Mouse (Mus musculus) intestine, embryonic 16.5 days (tissue): Measurements from ENCODE around the gene Vkorc1l1. TPM values are rescaled to one million over a fixed set of nuclear protein-coding genes. Genes with fewer than 3 reads are reported as not detected.
"Not testable (repeated sequence)": the region's sequence is repeated elsewhere in the genome, so short reads cannot be mapped to it uniquely, and the experiment has no call there.

Experiments
- ATAC-seq: fragments of 200-750 bp; cut with Nextera tagmentation; 2 replicates; pipeline ENCODE4 v1.8.0; 2017; ENCODE audit warnings: moderate TSS enrichment, moderate library complexity
- H3K27ac ChIP-seq: fragments of 300-500 bp; sonication (generic); 2 replicates; pipeline ENCODE4 v1.5.1; 2014; ENCODE audit warnings: mild to moderate bottlenecking, low read length
- H3K27me3 ChIP-seq: fragments of 300-500 bp; sonication (generic); replicated peaks from 2 replicates; pipeline ENCODE4 v1.6.1; 2014; ENCODE audit warnings: low read length, control low read depth, mixed read lengths; ENCODE audit not compliant: control insufficient read depth, insufficient read depth
- H3K36me3 ChIP-seq: fragments of 300-500 bp; sonication (generic); 2 replicates; pipeline ENCODE4 v1.6.1; 2014; ENCODE audit warnings: low read length, control low read depth; ENCODE audit not compliant: control insufficient read depth, insufficient read depth
- H3K4me1 ChIP-seq: fragments of 300-500 bp; sonication (generic); 2 replicates; pipeline ENCODE4 v1.6.1; 2014; ENCODE audit warnings: low read length, control low read depth, mixed read lengths; ENCODE audit not compliant: control insufficient read depth, insufficient read depth
- H3K4me2 ChIP-seq: fragments of 300-500 bp; sonication (generic); 2 replicates; pipeline ENCODE4 v1.6.1; 2014; ENCODE audit warnings: low read depth, low read length, control low read depth
- H3K4me3 ChIP-seq: fragments of 300-500 bp; sonication (generic); 2 replicates; pipeline ENCODE4 v1.5.1; 2014; ENCODE audit warnings: mild to moderate bottlenecking, low read length
- H3K9ac ChIP-seq: fragments of 300-500 bp; sonication (generic); 2 replicates; pipeline ENCODE4 v1.6.1; 2014; ENCODE audit warnings: low read depth, low read length
- H3K9me3 ChIP-seq: fragments of 300-500 bp; sonication (generic); 2 replicates; pipeline ENCODE4 v1.6.1; 2016; ENCODE audit warnings: low read length, control low read depth; ENCODE audit not compliant: control insufficient read depth
- WGBS: fragments of 180-500 bp; shearing (Covaris S2); extraction: QIAGEN DNeasy Blood & Tissue Kit; methylation state at CpG from one replicate; pipeline ENCODE4 v1.1.7; 2014; 5-methylcytosine and 5-hydroxymethylcytosine counted together
- polyA plus RNA-seq: library from polyadenylated mRNA; unstranded; fragments of >200 nt; fragmentation: Nextera tagmentation; extraction: Ambion mirVana; gene quantifications from 2 replicates; pipeline ENCODE4 v1.2.1, GENCODE M21; 2015

The Vkorc1l1 gene
- polyA plus RNA-seq, 1 experiment from 2014 or later: 22.1 TPM

DNA sequence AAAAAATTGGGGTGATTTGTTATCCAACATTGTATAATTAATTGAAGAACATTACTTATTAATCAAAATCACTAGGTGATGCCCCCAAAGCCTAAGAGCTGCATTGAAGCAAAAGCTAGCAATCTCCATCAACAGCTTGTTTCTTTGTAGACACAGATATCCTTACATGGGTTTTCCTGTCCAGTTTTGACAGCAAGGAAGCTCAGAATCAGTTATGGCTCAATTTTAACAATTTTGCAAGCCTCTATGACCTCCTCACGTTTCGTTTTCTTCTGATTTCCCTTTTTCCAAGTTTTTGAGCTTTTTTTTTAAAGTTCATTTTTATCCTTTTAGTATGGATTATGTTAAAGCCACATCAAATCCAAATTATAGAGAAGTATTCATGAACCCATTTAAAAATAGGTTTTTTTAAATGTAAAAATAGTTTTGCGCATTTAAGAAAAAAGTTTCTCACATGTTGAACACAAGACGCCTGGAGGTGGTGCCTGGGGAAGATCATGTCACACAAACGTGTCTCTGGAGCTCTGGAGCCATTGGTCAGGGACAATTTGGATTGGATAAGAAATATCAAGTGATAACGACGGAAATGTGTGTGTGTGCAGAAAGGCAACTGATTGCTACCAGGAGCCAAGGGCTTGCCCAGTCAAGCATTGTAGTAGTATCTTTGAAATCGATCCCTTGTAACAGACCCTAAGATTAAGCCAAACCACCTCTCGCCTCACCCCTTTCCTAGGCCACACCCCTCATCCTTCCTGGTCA, 855 bp upstream of the Vkorc1l1 start:
- WGBS: 5% methylated on average over 9 of the region's 9 CpGs
- Histone ChIP-seq H3K9me3 (no peaks in the 10 kb centered on the region), H3K27me3 (no peaks in the 10 kb centered on the region), H3K9ac (peak overlapping the region; percentile 36; the same call in 1 of the 2 replicates), H3K4me3 (peak overlapping the region; percentile 57), H3K4me2 (peak overlapping the region; percentile 50), H3K27ac (peak overlapping the region; percentile 52), H3K4me1 (0 out of 2 replicates have a peak, but pooled peaks cover 2% of the 10 kb centered on the region), H3K36me3 (no peaks in the 10 kb centered on the region)
- ATAC-seq: peak; percentile 50; the same call in 1 of the 2 replicates

DNA sequence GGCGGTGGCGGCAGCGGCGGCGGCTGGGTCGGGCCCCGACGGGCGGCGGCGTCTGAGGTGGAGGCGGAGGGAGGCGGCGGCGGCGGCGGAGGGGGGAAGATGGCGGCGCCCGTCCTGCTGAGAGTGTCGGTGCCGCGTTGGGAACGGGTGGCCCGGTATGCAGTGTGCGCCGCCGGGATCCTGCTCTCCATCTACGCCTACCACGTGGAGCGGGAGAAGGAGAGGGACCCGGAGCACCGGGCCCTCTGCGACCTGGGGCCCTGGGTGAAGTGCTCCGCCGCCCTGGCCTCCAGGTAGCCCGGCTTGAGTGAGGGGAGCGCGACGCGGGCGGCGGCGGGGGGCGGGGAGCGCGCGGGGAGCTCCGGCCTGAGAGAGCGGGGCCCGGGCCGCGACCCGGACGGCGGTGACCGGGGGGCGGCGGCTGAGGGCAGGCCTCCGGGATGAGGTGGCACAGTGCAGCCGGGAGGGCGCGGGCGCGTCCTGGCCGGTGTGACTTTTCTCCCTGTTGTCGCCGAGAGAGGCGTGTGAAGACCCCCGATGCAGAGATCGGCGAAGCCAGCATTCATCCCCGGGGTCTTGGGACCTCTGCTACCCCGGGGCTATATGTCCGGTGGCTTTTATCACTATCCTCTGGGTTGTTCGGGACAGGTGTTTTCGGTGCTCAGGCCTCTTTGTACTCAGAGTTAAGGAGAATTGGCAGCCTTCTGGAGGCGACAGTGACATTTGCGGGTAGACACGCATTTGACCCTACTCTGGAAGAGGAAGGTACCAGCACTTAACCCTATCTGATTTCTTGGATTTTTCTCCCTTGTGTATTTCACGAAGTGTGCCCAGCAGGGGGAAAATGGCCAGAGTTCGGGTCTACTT, 536 bp downstream of the Vkorc1l1 start:
- H3K4me2 ChIP-seq: peak overlapping the region; percentile 67
- H3K9ac ChIP-seq: peak overlapping the region; percentile 75
- peak; percentile 51 for ATAC-seq
- peak overlapping the region; percentile 72 for H3K4me3 ChIP-seq
- H3K27ac ChIP-seq: peak overlapping the region; percentile 64
- not testable (repeated sequence) for H3K4me1 ChIP-seq, H3K9me3 ChIP-seq, H3K36me3 ChIP-seq, H3K27me3 ChIP-seq
- under 1% methylated on average over 47 of the region's 82 CpGs for WGBS

DNA sequence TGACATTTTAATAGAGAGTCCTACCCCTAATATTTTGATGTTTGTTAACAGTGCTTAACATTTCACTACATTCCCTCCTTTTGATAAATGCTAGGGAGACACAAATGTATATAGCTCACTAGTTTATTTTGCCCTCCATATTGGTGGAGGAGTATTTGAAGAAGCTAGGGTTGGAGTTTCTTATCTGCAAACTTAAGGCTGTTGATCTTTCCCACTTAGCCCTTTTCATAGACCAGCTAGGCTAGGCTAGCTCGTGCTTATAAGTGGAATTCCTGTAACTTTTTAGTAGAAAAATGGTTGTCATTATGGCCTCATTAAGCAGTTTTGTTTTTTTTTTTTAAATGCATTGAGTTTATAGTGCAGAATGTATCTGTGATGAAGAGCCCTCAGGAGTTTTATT, 1.6 kb downstream of the Vkorc1l1 start:
- 67% methylated on average over 1 of the region's 1 CpGs for WGBS
- Histone ChIP-seq H3K4me2 (no peak overlapping the region), H3K4me1 (peaks cover 8% of the 10 kb centered on the region), H3K4me3 (no peak overlapping the region), H3K9ac (no peak overlapping the region), H3K9me3 (no peaks in the 10 kb centered on the region), H3K36me3 (no peaks in the 10 kb centered on the region), H3K27ac (no peak overlapping the region), H3K27me3 (no peaks in the 10 kb centered on the region)
- no peak for ATAC-seq

DNA sequence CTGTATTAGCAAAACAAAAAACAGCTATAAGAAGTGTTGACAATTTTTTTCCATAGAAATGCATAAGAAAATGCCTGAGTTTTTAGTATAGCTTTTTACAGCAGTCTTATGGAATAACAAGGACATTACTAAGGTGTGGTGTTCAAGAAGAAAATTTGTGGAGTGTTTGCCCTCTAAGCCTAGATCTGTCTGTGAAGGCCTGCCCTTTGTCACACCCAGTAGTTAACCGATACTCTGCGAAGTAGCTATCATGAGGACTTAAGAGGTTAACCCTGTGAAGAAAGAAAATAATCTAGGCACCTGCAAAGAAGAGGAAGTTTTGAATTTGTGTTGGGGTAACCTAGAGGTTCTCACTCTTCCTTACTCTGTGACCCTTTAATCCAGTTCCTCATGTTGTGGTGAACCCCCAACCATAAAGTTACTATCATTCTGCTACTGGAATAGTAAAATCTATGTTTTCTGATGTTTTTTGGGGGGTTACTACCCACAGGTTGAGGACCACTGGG, 5.8 kb downstream of the Vkorc1l1 start:
- Histone ChIP-seq H3K4me2 (no peak overlapping the region), H3K36me3 (no peaks in the 10 kb centered on the region), H3K9me3 (no peaks in the 10 kb centered on the region), H3K27ac (peak overlapping the region; percentile 33; the same call in 1 of the 2 replicates), H3K4me3 (no peak overlapping the region), H3K4me1 (peaks cover 6% of the 10 kb centered on the region), H3K27me3 (no peaks in the 10 kb centered on the region), H3K9ac (no peak overlapping the region)
- 55% methylated on average over 2 of the region's 2 CpGs for WGBS
- 0 out of 2 replicates have a peak, but pooled peaks have one; percentile 58 for ATAC-seq

DNA sequence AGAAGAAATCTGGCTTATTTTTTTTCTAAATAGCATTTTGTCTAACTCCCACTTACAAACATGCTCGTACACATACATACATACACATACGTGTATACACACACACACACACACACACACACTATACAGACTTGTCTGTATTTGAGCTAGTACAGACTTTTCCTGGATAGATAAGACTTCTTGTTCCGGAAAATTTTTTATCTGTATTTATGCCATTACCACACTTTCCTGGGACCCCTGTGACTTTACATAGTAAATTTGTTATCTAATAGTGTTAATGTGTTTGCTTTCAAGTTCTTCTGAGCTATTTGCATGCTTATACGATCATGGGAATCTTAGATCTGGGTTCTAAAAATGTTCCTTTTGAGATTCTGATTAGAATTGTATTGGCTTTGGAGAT, 10.4 kb downstream of the Vkorc1l1 start:
- no peak overlapping the region for H3K4me3 ChIP-seq
- H3K9ac ChIP-seq: no peak overlapping the region
- no peak overlapping the region for H3K27ac ChIP-seq
- H3K4me1 ChIP-seq: peaks cover 8% of the 10 kb centered on the region
- no peak overlapping the region for H3K4me2 ChIP-seq
- H3K9me3 ChIP-seq: no peaks in the 10 kb centered on the region
- H3K36me3 ChIP-seq: no peaks in the 10 kb centered on the region
- H3K27me3 ChIP-seq: no peaks in the 10 kb centered on the region
- WGBS: 83% methylated on average over 4 of the region's 4 CpGs
- no peak for ATAC-seq

DNA sequence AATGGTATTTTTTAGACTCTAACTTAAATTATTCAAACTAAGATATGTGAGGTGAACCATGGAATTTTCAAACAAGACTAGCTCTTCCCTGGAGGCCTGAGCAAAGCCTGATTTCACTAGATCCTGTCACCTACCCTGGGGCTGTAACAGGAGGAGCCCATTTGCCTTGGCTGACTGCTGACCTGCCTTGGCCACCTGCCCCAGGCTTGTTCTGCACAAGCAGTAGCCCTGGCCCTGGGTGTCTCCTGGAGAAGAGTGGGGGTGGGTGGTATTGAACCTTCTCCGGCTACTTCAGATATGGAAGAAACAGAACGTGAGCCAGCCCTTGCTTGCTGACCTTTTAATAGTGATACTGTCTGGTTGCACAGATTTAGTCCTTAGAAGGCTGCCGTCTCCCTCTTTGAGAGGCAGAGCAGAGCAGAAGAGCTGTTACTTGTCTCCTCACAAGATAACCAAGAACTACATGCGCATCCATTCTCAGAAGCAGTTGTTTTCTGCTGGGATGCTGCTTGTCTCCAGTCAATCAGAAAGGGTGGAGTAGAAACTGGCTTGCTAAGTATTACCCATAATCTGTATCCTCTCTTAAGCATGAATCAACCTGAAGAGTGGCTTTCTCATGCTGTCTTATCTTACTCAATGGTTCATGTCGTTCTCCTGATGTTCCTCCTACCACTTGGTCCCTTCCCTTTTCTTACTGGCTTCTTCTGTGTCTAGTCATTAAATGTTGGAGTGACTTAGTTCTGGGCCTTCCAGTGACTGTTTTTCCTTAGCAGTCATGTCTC, 12.9 kb downstream of the Vkorc1l1 start:
- 0 out of 2 replicates have a peak, but pooled peaks cover 2% of the 10 kb centered on the region for H3K4me1 ChIP-seq
- no peak overlapping the region for H3K4me3 ChIP-seq
- ATAC-seq: no peak
- no peaks in the 10 kb centered on the region for H3K27me3 ChIP-seq
- H3K36me3 ChIP-seq: 0 out of 2 replicates have a peak, but pooled peaks cover 3% of the 10 kb centered on the region
- no peak overlapping the region for H3K9ac ChIP-seq
- H3K27ac ChIP-seq: no peak overlapping the region
- 89% methylated on average over 5 of the region's 5 CpGs for WGBS
- no peaks in the 10 kb centered on the region for H3K9me3 ChIP-seq
- no peak overlapping the region for H3K4me2 ChIP-seq

DNA sequence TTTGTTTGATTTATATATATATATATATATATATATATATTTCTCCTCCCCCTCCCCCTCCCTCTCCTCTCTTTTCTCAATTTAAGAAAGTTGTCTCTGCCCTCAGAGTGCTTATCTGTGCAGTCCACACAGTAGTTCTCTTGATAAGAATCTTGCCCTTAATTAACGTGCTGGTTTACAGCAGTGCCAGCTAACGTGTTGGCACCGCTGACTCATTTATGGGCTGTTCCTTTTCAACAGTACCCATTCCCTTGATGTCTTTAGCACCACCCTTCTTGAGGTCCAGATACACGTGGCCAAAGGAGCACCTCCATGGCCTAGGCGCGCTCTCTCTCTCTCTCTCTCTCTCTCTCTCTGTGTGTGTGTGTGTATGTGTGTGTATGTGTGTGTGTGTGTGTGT, 14.0 kb downstream of the Vkorc1l1 start:
- 79% methylated on average over 6 of the region's 6 CpGs for WGBS
- ATAC-seq: 0 out of 2 replicates have a peak, but pooled peaks have one; percentile 42

DNA sequence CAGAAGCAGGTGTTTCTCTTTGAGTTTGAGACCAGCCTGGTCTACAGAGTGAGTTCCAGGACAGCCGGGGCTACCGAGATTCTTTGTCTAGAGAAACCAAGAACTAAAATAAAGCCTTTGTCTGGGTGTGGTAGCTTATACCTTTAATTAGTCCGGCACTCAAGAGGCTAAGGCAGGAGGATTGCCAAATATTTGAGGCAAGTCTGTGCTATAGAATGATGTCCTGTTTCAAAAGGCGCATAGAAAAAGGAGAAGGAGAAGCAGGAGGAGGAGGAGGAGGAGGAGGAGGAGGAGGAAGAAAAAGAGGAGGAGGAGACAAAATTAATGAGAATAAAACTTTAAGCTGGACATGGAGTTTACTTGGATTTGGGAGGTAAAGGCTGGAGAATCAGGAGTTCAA, 21.5 kb downstream of the Vkorc1l1 start:
- no peak for ATAC-seq
- H3K4me1 ChIP-seq: no peaks in the 10 kb centered on the region
- H3K9ac ChIP-seq: no peak overlapping the region
- no peaks in the 10 kb centered on the region for H3K9me3 ChIP-seq
- H3K36me3 ChIP-seq: 0 out of 2 replicates have a peak, but pooled peaks cover 3% of the 10 kb centered on the region
- H3K4me2 ChIP-seq: no peak overlapping the region
- H3K4me3 ChIP-seq: no peak overlapping the region
- no peaks in the 10 kb centered on the region for H3K27me3 ChIP-seq
- H3K27ac ChIP-seq: no peak overlapping the region
- WGBS: 78% methylated on average over 4 of the region's 4 CpGs

More for the DNA sequence above, 14.0 kb downstream of the Vkorc1l1 start:
- H3K4me3 ChIP-seq: no peak overlapping the region
- H3K27me3 ChIP-seq: no peaks in the 10 kb centered on the region
- no peaks in the 10 kb centered on the region for H3K9me3 ChIP-seq
- no peak overlapping the region for H3K27ac ChIP-seq
- no peak overlapping the region for H3K9ac ChIP-seq
- no peak overlapping the region for H3K4me2 ChIP-seq
- 0 out of 2 replicates have a peak, but pooled peaks cover 3% of the 10 kb centered on the region for H3K36me3 ChIP-seq
- H3K4me1 ChIP-seq: 0 out of 2 replicates have a peak, but pooled peaks cover 2% of the 10 kb centered on the region
